Mouse (Mus musculus): ENCODE measurements at regions not wholly inside any gene's neighbourhood (a gene's known extent, or its start where the extent isn't known, plus 50 kb on each side); places are given as distances from the start of the nearest gene placed in this dataset.

- no peak for TF ChIP-seq MAFK (IDR thresholded peaks at IDR 0.05; ENCODE audit: insufficient read depth, low read depth, low read length)
- no peak for TF ChIP-seq CHD2 (IDR thresholded peaks at IDR 0.05; ENCODE audit: low read depth, low read length)
- TF ChIP-seq ZNF384 (IDR thresholded peaks at IDR 0.05; ENCODE audit: low read depth, low read length): no peak
- TF ChIP-seq HCFC1 (IDR thresholded peaks at IDR 0.05; ENCODE audit: borderline replicate concordance, insufficient read depth, low read length): no peak
Measured at GRCm38 (mm10) chr8:79828763-79829542, 117.3 kb downstream of the Anapc10 start.
